Mouse (Mus musculus) liver, embryonic 15.5 days (tissue): ENCODE data around the gene Pfkp. TPM values are rescaled to one million over a fixed set of nuclear protein-coding genes. Genes with fewer than 3 reads are reported as not detected.

Experiments used
- ATAC-seq: fragments of 200-750 bp; cut with Nextera tagmentation; 2 replicates; pipeline ENCODE4 v1.8.0; 2017; ENCODE audit warnings: moderate number of reproducible peaks, mild to moderate bottlenecking, moderate library complexity; ENCODE audit not compliant: insufficient read depth
- H3K27ac ChIP-seq: fragments of 300-500 bp; sonication (generic); replicated peaks from 2 replicates; pipeline ENCODE4 v1.5.1; 2015; ENCODE audit warnings: mild to moderate bottlenecking, inconsistent platforms
- H3K27me3 ChIP-seq: fragments of 300-500 bp; sonication (generic); 2 replicates; pipeline ENCODE4 v1.6.1; 2015; ENCODE audit warnings: mild to moderate bottlenecking, inconsistent platforms
- H3K36me3 ChIP-seq: fragments of 300-500 bp; sonication (generic); replicated peaks from 2 replicates; pipeline ENCODE4 v1.6.1; 2015; ENCODE audit warnings: moderate library complexity, mild to moderate bottlenecking, inconsistent platforms
- H3K4me1 ChIP-seq: fragments of 300-500 bp; sonication (generic); replicated peaks from 2 replicates; pipeline ENCODE4 v1.6.1; 2015; ENCODE audit warnings: inconsistent platforms
- H3K4me2 ChIP-seq: fragments of 300-500 bp; sonication (generic); 2 replicates; pipeline ENCODE4 v1.6.1; 2015; ENCODE audit warnings: moderate library complexity, mild to moderate bottlenecking, inconsistent platforms
- H3K4me3 ChIP-seq: fragments of 300-500 bp; sonication (generic); replicated peaks from 2 replicates; pipeline ENCODE4 v1.5.1; 2015; ENCODE audit warnings: mild to moderate bottlenecking, inconsistent platforms
- H3K9ac ChIP-seq: fragments of 300-500 bp; sonication (generic); 2 replicates; pipeline ENCODE4 v1.6.1; 2015; ENCODE audit warnings: moderate library complexity, mild to moderate bottlenecking, inconsistent platforms
- H3K9me3 ChIP-seq: fragments of 300-500 bp; sonication (generic); replicated peaks from 2 replicates; pipeline ENCODE4 v1.6.1; 2016; ENCODE audit warnings: inconsistent platforms
- WGBS: fragments of 180-500 bp; shearing (Covaris S2); methylation state at CpG from one replicate; pipeline ENCODE4 v1.1.7; 2015; ENCODE audit warnings: mixed read lengths; ENCODE audit not compliant: insufficient replicate concordance; 5-methylcytosine and 5-hydroxymethylcytosine counted together
- polyA plus RNA-seq: library from polyadenylated mRNA; unstranded; fragments of >200 nt; fragmentation: Nextera tagmentation; extraction: Ambion mirVana; gene quantifications from 2 replicates; pipeline ENCODE4 v1.2.1, GENCODE M21; 2015

Pfkp gene
- polyA plus RNA-seq, 1 experiment from 2014 or later: 6.4 TPM

GRCm38 (mm10) chr13:6647067-6647991, 1.2 kb downstream of the Pfkp start:
- no peak overlapping the region for H3K27ac ChIP-seq
- 1% methylated on average over 39 of the region's 39 CpGs for WGBS

GRCm38 (mm10) chr13:6646674-6647066, 1.9 kb downstream of the Pfkp start:
- ATAC-seq: no peak
- Histone ChIP-seq H3K27me3 (peaks cover 7% of the 10 kb centered on the region; the same call in 1 of the 2 replicates), H3K4me3 (peak overlapping the region; percentile 59), H3K36me3 (no peaks in the 10 kb centered on the region), H3K9ac (no peak overlapping the region), H3K4me2 (peak overlapping the region; percentile 94), H3K9me3 (no peaks in the 10 kb centered on the region), H3K4me1 (peaks cover 27% of the 10 kb centered on the region), H3K27ac (no peak overlapping the region)
- 31% methylated on average over 3 of the region's 3 CpGs for WGBS

More at GRCm38 (mm10) chr13:6647067-6647991, 1.2 kb downstream of the Pfkp start:
- Histone ChIP-seq H3K36me3 (no peaks in the 10 kb centered on the region), H3K4me2 (peak overlapping the region; percentile 94), H3K9ac (peak overlapping the region; percentile 30; the same call in 1 of the 2 replicates), H3K9me3 (no peaks in the 10 kb centered on the region), H3K27me3 (peaks cover 7% of the 10 kb centered on the region; the same call in 1 of the 2 replicates), H3K4me1 (peaks cover 27% of the 10 kb centered on the region), H3K4me3 (peak overlapping the region; percentile 59)
- ATAC-seq: peak; percentile 47

- peaks cover 27% of the 10 kb centered on the region for H3K4me1 ChIP-seq
- WGBS: 55% methylated on average over 2 of the region's 2 CpGs
- ATAC-seq: no peak
- H3K9me3 ChIP-seq: no peaks in the 10 kb centered on the region
- no peak overlapping the region for H3K9ac ChIP-seq
- H3K36me3 ChIP-seq: no peaks in the 10 kb centered on the region
- no peak overlapping the region for H3K4me2 ChIP-seq
- H3K27ac ChIP-seq: no peak overlapping the region
- H3K4me3 ChIP-seq: no peak overlapping the region
- peaks cover 7% of the 10 kb centered on the region; the same call in 1 of the 2 replicates for H3K27me3 ChIP-seq
Observed at GRCm38 (mm10) chr13:6646266-6646665, 2.3 kb downstream of the Pfkp start.

- no peak overlapping the region for H3K4me3 ChIP-seq
- H3K9ac ChIP-seq: no peak overlapping the region
- 33% methylated on average over 5 of the region's 5 CpGs for WGBS
- peaks cover 24% of the 10 kb centered on the region for H3K4me1 ChIP-seq
- no peak for ATAC-seq
- no peaks in the 10 kb centered on the region for H3K9me3 ChIP-seq
- peaks cover 7% of the 10 kb centered on the region; the same call in 1 of the 2 replicates for H3K27me3 ChIP-seq
- no peak overlapping the region for H3K4me2 ChIP-seq
- H3K27ac ChIP-seq: no peak overlapping the region
- H3K36me3 ChIP-seq: no peaks in the 10 kb centered on the region
Observed at GRCm38 (mm10) chr13:6643968-6644367, 4.6 kb downstream of the Pfkp start.

- no peaks in the 10 kb centered on the region for H3K9me3 ChIP-seq
- H3K9ac ChIP-seq: no peak overlapping the region
- no peak overlapping the region for H3K4me3 ChIP-seq
- no peaks in the 10 kb centered on the region for H3K36me3 ChIP-seq
- 65% methylated on average over 4 of the region's 4 CpGs for WGBS
- H3K27me3 ChIP-seq: peaks cover 7% of the 10 kb centered on the region; the same call in 1 of the 2 replicates
- ATAC-seq: no peak
- peaks cover 15% of the 10 kb centered on the region for H3K4me1 ChIP-seq
- no peak overlapping the region for H3K27ac ChIP-seq
- no peak overlapping the region for H3K4me2 ChIP-seq
Observed at GRCm38 (mm10) chr13:6643026-6643425, 5.6 kb downstream of the Pfkp start.

- Histone ChIP-seq H3K9me3 (no peaks in the 10 kb centered on the region), H3K4me2 (no peak overlapping the region), H3K4me3 (no peak overlapping the region), H3K9ac (no peak overlapping the region), H3K4me1 (peaks cover 9% of the 10 kb centered on the region), H3K27me3 (peaks cover 7% of the 10 kb centered on the region; the same call in 1 of the 2 replicates), H3K36me3 (no peaks in the 10 kb centered on the region), H3K27ac (no peak overlapping the region)
- ATAC-seq: no peak
- 41% methylated on average over 5 of the region's 5 CpGs for WGBS
Observed at GRCm38 (mm10) chr13:6642453-6642852, 6.1 kb downstream of the Pfkp start.

GRCm38 (mm10) chr13:6641497-6641896, 7.1 kb downstream of the Pfkp start:
- H3K36me3 ChIP-seq: no peaks in the 10 kb centered on the region
- ATAC-seq: no peak
- H3K9me3 ChIP-seq: no peaks in the 10 kb centered on the region
- no peak overlapping the region for H3K4me3 ChIP-seq
- H3K9ac ChIP-seq: no peak overlapping the region
- H3K27ac ChIP-seq: no peak overlapping the region
- 64% methylated on average over 1 of the region's 1 CpGs for WGBS
- H3K27me3 ChIP-seq: no peaks in the 10 kb centered on the region
- no peak overlapping the region for H3K4me2 ChIP-seq
- peaks cover 7% of the 10 kb centered on the region for H3K4me1 ChIP-seq

- Histone ChIP-seq H3K4me3 (no peak overlapping the region), H3K36me3 (no peaks in the 10 kb centered on the region), H3K4me1 (peaks cover 16% of the 10 kb centered on the region), H3K4me2 (no peak overlapping the region), H3K9me3 (no peaks in the 10 kb centered on the region), H3K27me3 (no peaks in the 10 kb centered on the region), H3K9ac (no peak overlapping the region), H3K27ac (no peak overlapping the region)
- 60% methylated on average over 5 of the region's 5 CpGs for WGBS
- no peak for ATAC-seq
Observed at GRCm38 (mm10) chr13:6639507-6640030, 9.0 kb downstream of the Pfkp start.

- Histone ChIP-seq H3K27me3 (no peaks in the 10 kb centered on the region), H3K27ac (no peak overlapping the region), H3K4me1 (peaks cover 16% of the 10 kb centered on the region), H3K36me3 (no peaks in the 10 kb centered on the region), H3K4me3 (no peak overlapping the region), H3K4me2 (no peak overlapping the region), H3K9ac (no peak overlapping the region), H3K9me3 (no peaks in the 10 kb centered on the region)
- ATAC-seq: no peak
- 69% methylated on average over 3 of the region's 3 CpGs for WGBS
Observed at GRCm38 (mm10) chr13:6638976-6639375, 9.6 kb downstream of the Pfkp start.

- Histone ChIP-seq H3K36me3 (no peaks in the 10 kb centered on the region), H3K9me3 (no peaks in the 10 kb centered on the region), H3K27me3 (no peaks in the 10 kb centered on the region), H3K27ac (no peak overlapping the region), H3K4me1 (peaks cover 18% of the 10 kb centered on the region), H3K4me3 (no peak overlapping the region), H3K9ac (no peak overlapping the region), H3K4me2 (no peak overlapping the region)
- ATAC-seq: no peak
- WGBS: 38% methylated on average over 1 of the region's 1 CpGs
Observed at GRCm38 (mm10) chr13:6638425-6638824, 10.2 kb downstream of the Pfkp start.

- Histone ChIP-seq H3K4me2 (no peak overlapping the region), H3K9ac (no peak overlapping the region), H3K9me3 (no peaks in the 10 kb centered on the region), H3K4me3 (no peak overlapping the region), H3K27me3 (no peaks in the 10 kb centered on the region), H3K27ac (no peak overlapping the region), H3K36me3 (no peaks in the 10 kb centered on the region), H3K4me1 (peaks cover 24% of the 10 kb centered on the region)
- WGBS: 56% methylated on average over 7 of the region's 7 CpGs
- ATAC-seq: no peak
Observed at GRCm38 (mm10) chr13:6637534-6638124, 10.9 kb downstream of the Pfkp start.
